Mouse (Mus musculus) lung, embryonic 15.5 days (tissue): ENCODE results near the gene Sarm1. TPM values are rescaled to one million over a fixed set of nuclear protein-coding genes. Genes with fewer than 3 reads are reported as not detected.
A peak's percentile ranks its signal among the peaks of the same experiment; 100 is the strongest.

Experiments
- ATAC-seq: fragments of 200-750 bp; cut with Nextera tagmentation; 2 replicates; pipeline ENCODE4 v1.8.0; 2017; ENCODE audit warnings: moderate number of reproducible peaks, borderline replicate concordance; ENCODE audit not compliant: low FRiP score, low TSS enrichment; ENCODE audit errors: extremely low read depth
- H3K27ac ChIP-seq: fragments of 300-500 bp; sonication (generic); 2 replicates; pipeline ENCODE4 v1.5.1; 2015; ENCODE audit warnings: moderate library complexity, mild to moderate bottlenecking, inconsistent platforms
- H3K27me3 ChIP-seq: fragments of 300-500 bp; sonication (generic); 2 replicates; pipeline ENCODE4 v1.6.1; 2015; ENCODE audit warnings: inconsistent platforms
- H3K36me3 ChIP-seq: fragments of 300-500 bp; sonication (generic); 2 replicates; pipeline ENCODE4 v1.6.1; 2015; ENCODE audit warnings: inconsistent platforms
- H3K4me1 ChIP-seq: fragments of 300-500 bp; sonication (generic); 2 replicates; pipeline ENCODE4 v1.6.1; 2015; ENCODE audit warnings: inconsistent platforms
- H3K4me2 ChIP-seq: fragments of 300-500 bp; sonication (generic); 2 replicates; pipeline ENCODE4 v1.6.1; 2015; ENCODE audit warnings: inconsistent platforms, mild to moderate bottlenecking, moderate library complexity
- H3K4me3 ChIP-seq: fragments of 300-500 bp; sonication (generic); 2 replicates; pipeline ENCODE4 v1.5.1; 2015; ENCODE audit warnings: mild to moderate bottlenecking, inconsistent platforms
- H3K9ac ChIP-seq: fragments of 300-500 bp; sonication (generic); 2 replicates; pipeline ENCODE4 v1.6.1; 2015; ENCODE audit warnings: inconsistent platforms
- H3K9me3 ChIP-seq: fragments of 300-500 bp; sonication (generic); 2 replicates; pipeline ENCODE4 v1.6.1; 2016; ENCODE audit warnings: inconsistent platforms
- WGBS: fragments of 180-500 bp; shearing (Covaris S2); methylation state at CpG from one replicate; pipeline ENCODE4 v1.1.7; 2015; 5-methylcytosine and 5-hydroxymethylcytosine counted together
- polyA plus RNA-seq: library from polyadenylated mRNA; unstranded; fragments of >200 nt; fragmentation: Nextera tagmentation; extraction: Ambion mirVana; gene quantifications from 2 replicates; pipeline ENCODE4 v1.2.1, GENCODE M21; 2015

Sarm1 gene
- polyA plus RNA-seq, 1 experiment from 2014 or later: 0.91 TPM

DNA sequence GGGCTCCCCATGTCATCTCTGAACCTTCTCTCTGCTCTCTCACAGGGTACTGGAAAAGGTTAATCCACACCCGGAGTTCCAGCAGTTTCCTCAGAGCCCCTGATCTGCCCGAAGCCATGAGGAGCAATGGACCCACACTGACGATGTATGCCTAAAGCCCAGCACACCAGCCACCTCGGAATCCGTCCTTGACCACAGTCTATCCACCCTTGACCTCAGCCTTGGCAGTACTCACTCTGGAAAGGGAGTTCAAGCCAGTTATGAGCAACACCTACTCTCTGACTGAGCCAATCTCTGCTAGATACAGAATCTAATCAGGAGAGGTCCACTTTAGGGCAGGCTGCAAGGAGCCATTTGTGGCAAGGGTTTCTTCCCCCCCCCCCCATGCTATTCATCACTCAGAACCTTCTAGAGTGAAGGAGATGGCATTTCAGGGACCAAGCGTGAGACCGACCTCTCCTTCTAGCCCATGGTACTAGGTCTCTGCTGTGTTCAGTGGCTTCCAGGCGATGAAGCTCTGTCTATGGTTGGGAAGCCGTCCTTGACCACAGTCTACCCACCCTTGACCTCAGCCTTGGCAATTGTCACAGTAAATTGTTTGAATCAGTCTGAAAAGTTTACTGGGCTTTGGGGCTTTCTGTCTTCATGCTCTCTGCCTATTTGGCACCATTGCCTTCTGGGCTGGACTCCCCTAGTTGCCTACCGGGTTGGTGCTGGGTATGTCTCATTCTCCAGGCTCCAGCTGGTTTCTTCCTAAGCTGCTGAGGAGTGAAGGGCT is 26.0 kb downstream of the Sarm1 start:
- ATAC-seq: no peak
- Histone ChIP-seq H3K27me3 (no peaks in the 10 kb centered on the region), H3K9me3 (no peaks in the 10 kb centered on the region), H3K4me2 (no peak overlapping the region), H3K4me3 (no peak overlapping the region), H3K4me1 (peaks cover 1% of the 10 kb centered on the region), H3K27ac (no peak overlapping the region), H3K9ac (no peak overlapping the region), H3K36me3 (no peaks in the 10 kb centered on the region)
- 86% methylated on average over 10 of the region's 10 CpGs for WGBS

DNA sequence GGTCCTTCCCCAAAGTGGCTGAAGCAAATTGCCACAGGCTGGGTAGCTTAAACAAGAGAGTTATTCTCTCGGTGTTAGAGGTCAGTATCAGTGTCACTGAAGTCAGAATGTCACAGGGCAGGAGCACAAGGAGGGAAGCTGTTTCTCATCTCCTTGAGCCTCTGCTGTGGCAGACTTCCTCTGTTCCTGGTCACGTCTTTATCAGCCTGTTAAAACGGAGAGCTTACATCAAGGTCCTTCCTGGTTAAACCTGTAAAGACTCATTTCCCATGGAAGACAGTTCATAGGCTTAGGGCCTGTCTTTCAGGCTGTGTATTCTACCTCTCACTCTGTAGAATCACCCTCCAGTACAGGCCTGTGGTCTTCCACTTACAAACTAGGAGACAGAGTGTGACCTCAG is 29.6 kb downstream of the Sarm1 start:
- ATAC-seq: no peak
- Histone ChIP-seq H3K9ac (no peak overlapping the region), H3K27me3 (no peaks in the 10 kb centered on the region), H3K36me3 (no peaks in the 10 kb centered on the region), H3K9me3 (no peaks in the 10 kb centered on the region), H3K27ac (no peak overlapping the region), H3K4me3 (no peak overlapping the region), H3K4me2 (no peak overlapping the region), H3K4me1 (peaks cover 14% of the 10 kb centered on the region)
- WGBS: 41% methylated on average over 3 of the region's 3 CpGs

DNA sequence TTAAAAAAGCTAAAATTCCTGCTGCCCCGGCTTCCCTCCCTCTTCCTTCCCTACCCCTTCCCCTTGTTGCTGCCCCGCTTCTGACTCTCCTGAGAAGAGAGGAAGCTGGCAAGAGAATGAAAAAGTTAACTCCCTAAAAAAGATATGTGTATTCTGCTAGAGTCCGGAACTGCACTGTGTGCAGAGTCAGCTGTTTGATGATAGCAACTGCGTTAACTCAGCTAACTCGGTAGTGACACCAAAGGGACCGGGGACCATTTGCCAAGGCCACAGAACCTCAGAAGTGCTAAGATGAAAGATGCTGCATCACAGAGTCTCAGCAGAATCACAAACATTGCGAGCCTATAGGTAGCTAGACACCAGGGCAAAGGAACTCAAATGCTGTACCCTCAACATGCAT is 30.0 kb downstream of the Sarm1 start:
- H3K4me1 ChIP-seq: peaks cover 14% of the 10 kb centered on the region
- H3K27me3 ChIP-seq: no peaks in the 10 kb centered on the region
- no peaks in the 10 kb centered on the region for H3K36me3 ChIP-seq
- H3K27ac ChIP-seq: no peak overlapping the region
- H3K4me3 ChIP-seq: no peak overlapping the region
- no peak for ATAC-seq
- H3K4me2 ChIP-seq: no peak overlapping the region
- H3K9ac ChIP-seq: no peak overlapping the region
- 66% methylated on average over 7 of the region's 7 CpGs for WGBS
- H3K9me3 ChIP-seq: no peaks in the 10 kb centered on the region

DNA sequence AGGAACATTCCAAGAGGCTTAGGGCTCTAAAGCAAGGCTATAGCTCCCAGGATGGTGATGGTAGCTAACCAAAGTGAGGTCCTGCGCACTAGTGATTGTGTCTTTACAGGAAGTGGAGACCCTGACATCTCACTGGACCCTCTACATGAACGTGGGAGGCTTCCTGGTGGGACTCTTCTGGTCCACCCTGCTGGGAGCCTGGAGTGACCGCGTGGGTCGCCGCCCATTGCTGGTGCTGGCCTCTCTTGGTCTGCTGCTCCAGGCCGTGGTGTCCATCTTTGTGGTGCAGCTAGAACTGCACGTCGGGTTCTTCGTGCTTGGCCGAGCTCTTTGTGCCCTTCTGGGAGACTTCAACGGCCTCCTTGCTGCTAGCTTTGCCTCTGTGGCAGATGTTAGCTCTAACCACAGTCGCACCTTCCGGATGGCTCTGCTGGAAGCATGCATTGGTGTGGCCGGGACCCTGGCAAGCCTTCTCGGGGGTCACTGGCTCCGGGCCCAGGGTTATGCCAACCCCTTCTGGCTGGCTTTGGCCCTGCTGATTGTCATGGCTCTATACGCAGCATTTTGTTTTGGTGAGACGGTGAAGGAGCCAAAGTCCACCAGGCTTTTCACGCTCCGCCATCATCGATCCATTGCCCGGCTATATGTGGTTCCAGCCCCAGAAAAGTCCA is 31.2 kb downstream of the Sarm1 start:
- 70% methylated on average over 23 of the region's 23 CpGs for WGBS
- Histone ChIP-seq H3K4me1 (peaks cover 14% of the 10 kb centered on the region), H3K27me3 (no peaks in the 10 kb centered on the region), H3K36me3 (no peaks in the 10 kb centered on the region), H3K9me3 (no peaks in the 10 kb centered on the region), H3K9ac (peak overlapping the region; percentile 82; the same call in 1 of the 2 replicates), H3K4me3 (peak overlapping the region; percentile 85), H3K27ac (peak overlapping the region; percentile 95), H3K4me2 (peak overlapping the region; percentile 95)
- peak; percentile 6; the same call in 1 of the 2 replicates for ATAC-seq

DNA sequence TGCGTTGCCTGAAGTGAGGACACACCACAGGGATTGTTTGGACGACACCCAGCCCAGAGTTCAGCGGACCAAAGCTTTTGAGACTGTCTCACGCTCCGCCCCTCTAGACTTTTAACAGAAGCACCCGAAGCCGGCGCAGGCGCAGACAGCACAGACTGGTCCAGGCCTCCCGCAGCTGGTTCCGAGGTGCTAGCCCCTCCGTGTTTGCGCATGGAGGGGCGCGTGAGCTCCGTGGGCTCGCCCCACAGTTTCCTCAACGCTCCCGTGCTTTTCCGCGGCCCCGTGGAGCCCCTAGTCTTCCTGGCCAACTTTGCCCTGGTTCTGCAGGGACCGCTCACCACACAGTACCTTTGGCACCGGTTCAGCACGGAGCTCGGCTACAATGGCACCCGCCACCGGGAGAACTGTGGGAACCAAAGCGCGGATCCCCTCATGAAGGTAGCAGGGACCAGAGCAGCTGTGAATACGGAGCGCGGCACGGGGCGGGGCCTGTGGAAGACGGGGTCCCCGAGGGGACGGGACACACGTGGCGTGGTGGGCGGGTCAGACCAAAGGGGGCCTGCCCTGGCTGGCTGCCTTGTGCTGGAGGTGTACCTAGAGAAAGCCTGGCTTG is 31.9 kb downstream of the Sarm1 start, which contains the start of gene Slc46a1:
TSS of gene Slc46a1 (plus strand) at position 130 of the 613 bp plus-strand sequence.
- H3K9me3 ChIP-seq: no peaks in the 10 kb centered on the region
- H3K36me3 ChIP-seq: no peaks in the 10 kb centered on the region
- WGBS: under 1% methylated on average over 41 of the region's 41 CpGs
- peak; percentile 96 for ATAC-seq
- peak within 1 kb of the TSS; percentile 95 for H3K27ac ChIP-seq
- H3K4me3 ChIP-seq: peak within 1 kb of the TSS; percentile 85
- H3K27me3 ChIP-seq: no peaks in the 10 kb centered on the region
- peak within 1 kb of the TSS; percentile 95 for H3K4me2 ChIP-seq
- H3K4me1 ChIP-seq: peaks cover 14% of the 10 kb centered on the region
- H3K9ac ChIP-seq: peak within 1 kb of the TSS; percentile 82

DNA sequence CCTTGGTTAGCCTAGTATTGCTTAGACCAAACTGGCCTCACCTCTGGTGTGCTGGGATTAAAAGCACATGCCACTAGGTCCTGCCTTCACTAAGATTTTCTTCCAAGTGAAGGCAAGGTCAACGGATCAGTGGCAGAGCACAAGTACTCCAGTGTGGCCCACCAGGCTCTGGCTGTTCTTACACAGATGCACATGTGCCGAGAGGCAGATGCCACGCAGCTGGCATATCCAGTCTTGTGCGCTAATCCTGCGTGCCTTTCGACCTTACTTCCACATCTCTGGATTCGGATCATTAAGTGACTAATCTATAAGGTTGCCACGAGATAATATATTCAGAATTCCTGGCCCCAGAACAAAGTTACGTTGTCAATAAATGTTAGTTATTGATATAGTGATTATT is 32.4 kb downstream of the Sarm1 start:
- peak overlapping the region; percentile 82; the same call in 1 of the 2 replicates for H3K9ac ChIP-seq
- no peaks in the 10 kb centered on the region for H3K27me3 ChIP-seq
- no peaks in the 10 kb centered on the region for H3K9me3 ChIP-seq
- H3K4me3 ChIP-seq: peak overlapping the region; percentile 85
- no peak for ATAC-seq
- no peaks in the 10 kb centered on the region for H3K36me3 ChIP-seq
- 23% methylated on average over 9 of the region's 9 CpGs for WGBS
- peak overlapping the region; percentile 95 for H3K4me2 ChIP-seq
- H3K4me1 ChIP-seq: peaks cover 14% of the 10 kb centered on the region
- no peak overlapping the region; the same call in 1 of the 2 replicates for H3K27ac ChIP-seq

DNA sequence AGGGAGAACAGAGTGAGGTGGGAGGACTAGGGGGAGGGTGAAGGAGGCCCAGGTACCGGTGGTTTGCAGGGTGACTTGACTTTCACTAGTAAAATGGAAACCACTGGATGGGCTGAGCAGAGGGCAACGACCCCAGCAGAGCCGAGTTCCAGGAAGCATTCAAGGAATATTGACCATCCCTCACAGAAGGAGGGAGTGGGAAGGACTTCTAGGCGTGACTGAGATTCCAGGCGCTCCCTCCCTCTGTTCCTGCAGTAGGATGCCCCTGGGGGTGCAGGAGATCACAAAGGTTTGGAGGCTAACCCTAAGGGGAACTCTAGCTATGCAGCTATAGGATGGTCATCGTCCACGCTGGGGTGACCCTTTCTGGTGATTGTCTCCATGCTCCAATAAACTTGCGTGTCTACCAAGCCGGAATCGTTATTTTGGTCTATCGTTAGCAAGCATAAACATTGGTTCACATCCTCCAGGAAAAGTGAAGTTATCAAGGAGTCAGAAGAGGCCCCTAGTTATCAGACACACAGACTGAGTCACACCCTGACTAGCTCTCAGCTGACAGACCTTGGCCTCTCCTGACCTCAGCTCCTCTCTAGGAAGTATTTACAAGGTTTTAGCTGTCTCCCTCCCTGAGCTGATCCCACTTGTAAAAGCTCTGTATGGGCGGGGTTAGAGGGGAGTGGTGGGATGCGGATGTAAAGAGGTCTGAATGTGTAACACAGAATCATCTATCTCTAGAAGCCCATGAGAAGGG is 34.1 kb downstream of the Sarm1 start:
- Histone ChIP-seq H3K4me3 (no peak overlapping the region), H3K27ac (no peak overlapping the region), H3K36me3 (no peaks in the 10 kb centered on the region), H3K9ac (no peak overlapping the region), H3K4me2 (no peak overlapping the region), H3K4me1 (peaks cover 14% of the 10 kb centered on the region), H3K27me3 (no peaks in the 10 kb centered on the region), H3K9me3 (no peaks in the 10 kb centered on the region)
- ATAC-seq: no peak
- WGBS: 54% methylated on average over 13 of the region's 13 CpGs

DNA sequence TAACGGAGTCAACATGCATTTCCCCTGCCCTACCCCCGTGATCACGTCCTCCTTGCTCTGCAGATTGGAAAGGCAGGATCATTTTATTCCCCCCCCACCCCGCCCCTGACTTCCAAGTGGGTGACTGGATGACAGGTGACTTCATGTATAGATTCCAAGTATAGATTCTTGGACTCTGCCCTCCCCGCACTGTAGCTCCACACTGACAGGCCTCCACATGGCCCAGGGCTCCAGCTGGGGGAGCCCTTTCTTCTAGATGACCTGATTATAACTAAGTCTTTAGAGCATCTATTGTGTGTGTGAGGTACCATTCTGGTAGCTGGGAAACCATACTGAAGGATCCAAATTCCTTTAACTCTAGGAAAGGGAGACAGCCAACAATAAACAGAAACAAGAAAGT is 34.9 kb downstream of the Sarm1 start:
- Histone ChIP-seq H3K9me3 (no peaks in the 10 kb centered on the region), H3K36me3 (no peaks in the 10 kb centered on the region), H3K9ac (no peak overlapping the region), H3K27ac (no peak overlapping the region), H3K4me3 (no peak overlapping the region), H3K4me1 (peaks cover 14% of the 10 kb centered on the region), H3K27me3 (no peaks in the 10 kb centered on the region), H3K4me2 (no peak overlapping the region)
- no peak for ATAC-seq
- WGBS: 85% methylated on average over 5 of the region's 5 CpGs

DNA sequence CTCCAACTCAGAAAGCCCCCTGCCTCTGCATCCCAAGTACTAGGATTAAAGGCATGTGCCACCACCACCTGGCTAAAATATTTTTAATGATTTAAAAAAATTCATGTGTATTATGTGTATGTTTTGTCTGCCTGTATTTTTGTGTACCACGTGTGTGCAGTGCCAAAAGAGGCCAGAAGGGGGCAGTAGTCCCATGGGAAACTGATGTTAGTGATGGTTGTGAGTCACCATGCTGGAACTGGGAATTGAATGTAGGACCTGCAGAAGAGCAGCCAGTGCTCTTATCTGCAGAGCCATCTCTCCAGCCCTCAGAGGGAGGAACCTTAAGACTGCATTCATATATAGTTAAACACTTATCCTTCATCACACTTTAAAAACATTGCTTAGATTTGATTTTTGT is 35.7 kb downstream of the Sarm1 start:
- no peaks in the 10 kb centered on the region for H3K36me3 ChIP-seq
- WGBS: 65% methylated on average over 1 of the region's 1 CpGs
- H3K4me1 ChIP-seq: peaks cover 14% of the 10 kb centered on the region
- H3K9me3 ChIP-seq: no peaks in the 10 kb centered on the region
- H3K4me3 ChIP-seq: no peak overlapping the region
- H3K4me2 ChIP-seq: no peak overlapping the region
- no peak overlapping the region for H3K9ac ChIP-seq
- H3K27ac ChIP-seq: no peak overlapping the region
- no peak for ATAC-seq
- H3K27me3 ChIP-seq: no peaks in the 10 kb centered on the region

DNA sequence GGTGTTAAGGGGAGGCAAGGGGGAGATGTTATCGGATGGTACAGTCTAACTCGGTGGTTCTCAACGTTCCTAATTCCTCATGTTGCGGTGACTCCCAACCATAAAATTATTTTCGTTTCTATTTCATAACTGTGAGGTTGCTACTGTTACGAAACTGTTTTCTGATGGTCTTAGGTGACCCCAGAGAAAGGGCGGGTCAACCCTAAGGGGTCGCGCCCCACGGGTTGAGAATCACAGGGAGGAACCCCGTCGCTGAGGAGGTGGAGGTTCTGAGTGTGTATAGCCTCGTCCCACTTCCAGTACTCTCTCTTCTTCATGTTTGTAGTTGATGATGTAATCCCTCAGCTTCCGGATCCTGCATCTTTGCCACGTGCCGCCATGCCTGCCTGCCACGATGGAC is 38.8 kb downstream of the Sarm1 start:
- ATAC-seq: no peak
- no peaks in the 10 kb centered on the region for H3K36me3 ChIP-seq
- 76% methylated on average over 17 of the region's 17 CpGs for WGBS

DNA sequence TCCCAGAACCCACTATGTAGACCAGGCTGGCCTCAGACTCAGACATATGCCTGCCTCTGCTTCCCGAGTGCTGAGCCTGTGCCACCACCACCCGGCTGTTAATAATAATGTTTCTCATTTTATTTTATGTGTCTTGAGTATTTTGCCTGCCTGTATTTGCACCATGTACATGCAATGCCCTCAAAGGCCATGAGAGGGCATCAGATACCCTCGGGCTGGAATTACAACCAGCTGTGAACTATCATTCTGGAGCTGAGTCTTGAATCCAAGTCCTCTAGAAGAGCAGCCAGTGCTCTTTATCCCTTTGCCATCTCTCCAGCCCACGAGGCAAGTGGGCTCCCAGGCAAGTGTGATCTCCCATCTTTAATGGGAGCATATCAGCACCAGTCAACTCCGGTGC is 42.2 kb downstream of the Sarm1 start:
- Histone ChIP-seq H3K9me3 (no peaks in the 10 kb centered on the region), H3K27ac (no peak overlapping the region), H3K36me3 (no peaks in the 10 kb centered on the region), H3K27me3 (peaks cover 5% of the 10 kb centered on the region; the same call in 1 of the 2 replicates), H3K4me2 (no peak overlapping the region), H3K9ac (no peak overlapping the region), H3K4me3 (no peak overlapping the region), H3K4me1 (no peaks in the 10 kb centered on the region)
- WGBS: 26% methylated on average over 5 of the region's 5 CpGs
- ATAC-seq: no peak

More for the DNA sequence above, 38.8 kb downstream of the Sarm1 start:
- Histone ChIP-seq H3K9ac (no peak overlapping the region), H3K27ac (no peak overlapping the region), H3K27me3 (peaks cover 5% of the 10 kb centered on the region; the same call in 1 of the 2 replicates), H3K4me1 (no peaks in the 10 kb centered on the region), H3K4me3 (no peak overlapping the region), H3K4me2 (no peak overlapping the region), H3K9me3 (no peaks in the 10 kb centered on the region)
